Mouse (Mus musculus): Measurements from ENCODE around the gene Susd5. TPM values are rescaled to one million over a fixed set of nuclear protein-coding genes. Genes with fewer than 3 reads are reported as not detected.

Susd5 gene
- total RNA-seq (2021): 1 to 10 TPM; 2.4 to 3.3 TPM
- long read RNA-seq, experiment 1, full-length matches to known transcripts: 3 of 4 reads
- long read RNA-seq, experiment 1, partial matches to known transcripts: 0 of 4 reads
- long read RNA-seq, experiment 1, other reads (novel, unspliced or antisense): 1 of 4 reads
- long read RNA-seq, experiment 2, full-length matches to known transcripts: 5 of 5 reads
- long read RNA-seq, experiment 2, partial matches to known transcripts: 0 of 5 reads
- long read RNA-seq, experiment 2, other reads (novel, unspliced or antisense): 0 of 5 reads

- intact Hi-C loops (cut with DNase I; ENCODE audit: low total_unique reads): no loop called here
- no peak for DNase-seq
Measured at GRCm38 (mm10) chr9:114057090-114057796, at the start of gene Susd5. Susd5 (plus strand) TSS chr9:114057140.

DNA sequence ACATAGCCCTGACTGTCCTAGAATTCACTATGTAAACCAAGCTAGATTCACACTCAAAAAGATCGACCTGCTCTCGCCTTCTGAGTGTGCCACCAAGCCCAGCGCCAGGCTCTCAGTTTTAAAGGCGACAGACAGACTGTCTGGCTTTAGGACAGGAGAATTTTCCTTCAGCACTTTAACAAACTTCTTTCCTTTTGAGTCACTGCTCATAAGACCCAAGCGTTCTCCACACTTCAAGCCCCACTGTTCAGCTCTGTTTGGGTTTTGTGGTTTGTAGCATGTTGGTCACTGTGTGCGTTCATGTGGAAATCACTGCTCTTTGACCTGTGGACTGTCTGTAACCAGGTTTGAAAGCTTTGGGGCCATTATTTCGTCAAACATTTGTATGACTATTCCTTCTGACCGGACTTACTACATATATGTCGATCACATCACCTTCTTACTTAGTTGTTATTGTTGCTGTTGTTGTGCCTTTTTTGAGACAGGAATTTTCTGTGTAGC lies 49.0 kb upstream of the Susd5 start:
- intact Hi-C loops (cut with DNase I; ENCODE audit: low total_unique reads): no loop called here
- DNase-seq: no peak

GRCm38 (mm10) chr9:114009526-114009925 lies 47.4 kb upstream of the Susd5 start:
- intact Hi-C loops (cut with DNase I; ENCODE audit: low total_unique reads): no loop called here
- DNase-seq: no peak

- intact Hi-C loops (cut with DNase I; ENCODE audit: low total_unique reads): no loop called here
- no peak for DNase-seq
Measured at GRCm38 (mm10) chr9:114011203-114011602, 45.7 kb upstream of the Susd5 start.

DNA sequence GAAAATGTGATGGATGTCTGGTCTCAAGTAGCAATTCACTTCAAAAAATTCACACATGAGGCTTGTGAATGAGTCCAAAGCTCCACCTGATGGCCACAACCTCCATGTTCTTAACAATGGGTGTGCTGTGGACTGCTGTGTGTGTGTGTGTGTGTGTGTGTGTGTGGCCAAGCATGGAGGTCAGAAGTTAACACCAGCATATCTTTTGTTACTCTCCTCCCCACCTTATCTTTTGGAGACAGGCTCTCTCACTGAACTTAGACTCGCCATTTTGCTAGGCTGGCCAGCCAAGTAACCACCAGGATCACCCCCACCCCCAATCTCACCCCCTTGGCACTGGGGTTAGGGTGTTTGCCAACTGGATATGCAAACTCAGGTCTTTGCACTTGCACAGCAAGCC lies 42.9 kb upstream of the Susd5 start:
- no peak for DNase-seq
- intact Hi-C loops (cut with DNase I; ENCODE audit: low total_unique reads): no loop called here

- DNase-seq: no peak
- intact Hi-C loops (cut with DNase I; ENCODE audit: low total_unique reads): no loop called here
Measured at GRCm38 (mm10) chr9:114015724-114016123, 41.2 kb upstream of the Susd5 start.

DNA sequence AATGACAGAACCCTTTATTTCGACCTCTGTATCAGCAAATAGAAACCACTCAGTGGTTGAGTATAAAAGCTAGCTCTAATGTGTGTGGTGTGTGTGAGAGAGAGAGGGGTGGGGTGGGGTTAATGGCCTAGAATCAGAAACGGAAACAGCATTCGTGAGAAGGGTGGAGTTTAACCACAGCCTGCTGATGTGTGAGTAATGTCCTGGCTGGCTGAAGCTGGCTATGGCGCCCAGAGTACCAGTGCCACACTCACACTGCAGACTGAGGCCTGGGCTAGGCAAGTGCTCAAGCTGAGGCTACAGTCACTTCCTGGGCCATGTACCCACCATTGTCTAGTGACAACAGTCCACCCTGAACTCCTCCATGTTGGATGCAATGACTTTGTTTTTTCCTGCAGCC lies 40.5 kb upstream of the Susd5 start:
- DNase-seq: no peak
- intact Hi-C loops (cut with DNase I; ENCODE audit: low total_unique reads): no loop called here

DNA sequence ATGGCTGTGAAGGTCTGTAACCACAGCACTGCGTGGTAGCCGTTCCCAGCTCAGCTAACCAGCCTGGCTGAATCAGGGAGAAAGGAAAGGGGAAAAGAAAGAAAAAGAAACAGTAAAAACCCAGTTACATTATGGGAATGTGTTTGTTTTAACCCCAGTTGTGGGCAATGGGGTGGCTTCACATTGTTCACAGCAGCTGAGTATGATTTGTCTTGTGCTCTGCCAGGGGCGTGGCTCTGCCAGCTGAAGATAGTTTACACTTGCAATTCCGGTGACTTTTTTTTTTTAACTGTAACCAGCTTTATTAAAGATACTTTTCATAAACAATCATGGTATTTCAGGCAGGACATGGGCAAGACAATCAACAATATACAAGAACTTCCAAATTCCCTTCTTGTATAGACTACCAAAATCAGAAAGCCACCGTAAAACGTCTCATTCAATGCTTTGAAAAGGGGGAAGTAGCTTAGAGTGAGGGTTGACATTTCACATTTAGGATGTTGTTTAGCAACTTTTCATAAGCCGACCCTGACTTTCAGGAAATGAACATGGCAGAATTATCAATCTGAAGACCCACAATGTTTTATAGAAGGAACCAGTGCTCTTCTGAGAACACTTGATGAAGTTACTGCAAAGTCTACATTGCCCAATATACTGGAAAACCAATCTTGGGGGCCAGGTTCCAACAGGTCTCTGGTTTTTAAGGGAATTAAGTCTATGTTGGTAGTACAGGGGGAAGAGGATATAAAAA lies 37.8 kb upstream of the Susd5 start:
- DNase-seq: no peak
- intact Hi-C loops (cut with DNase I; ENCODE audit: low total_unique reads): no loop called here

- DNase-seq: no peak
- intact Hi-C loops (cut with DNase I; ENCODE audit: low total_unique reads): no loop called here
Measured at GRCm38 (mm10) chr9:114022141-114022540, 34.8 kb upstream of the Susd5 start.

DNA sequence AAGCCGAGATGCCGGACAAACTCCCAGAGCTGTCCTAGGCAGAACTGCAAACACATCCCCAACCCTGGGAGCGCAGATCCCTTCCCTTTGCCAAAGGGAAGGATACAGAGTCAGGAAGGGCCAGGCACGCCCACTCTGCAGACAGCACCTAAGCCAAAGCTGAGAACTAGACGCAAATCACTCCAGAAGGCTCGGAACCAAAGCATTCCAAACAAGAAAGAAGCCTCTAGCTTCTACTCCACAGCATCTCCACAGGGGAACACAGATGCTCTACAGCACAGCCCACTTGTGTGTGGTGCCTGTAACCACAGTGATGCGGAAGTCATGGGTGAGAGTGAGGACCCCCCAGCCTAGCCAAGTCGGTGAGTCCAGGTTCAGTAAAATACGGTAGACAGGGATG lies 31.8 kb upstream of the Susd5 start:
- DNase-seq: peak; percentile 23
- intact Hi-C loops (cut with DNase I; ENCODE audit: low total_unique reads): no loop called here

GRCm38 (mm10) chr9:114025846-114026245 lies 31.1 kb upstream of the Susd5 start:
- intact Hi-C loops (cut with DNase I; ENCODE audit: low total_unique reads): no loop called here
- DNase-seq: no peak

DNA sequence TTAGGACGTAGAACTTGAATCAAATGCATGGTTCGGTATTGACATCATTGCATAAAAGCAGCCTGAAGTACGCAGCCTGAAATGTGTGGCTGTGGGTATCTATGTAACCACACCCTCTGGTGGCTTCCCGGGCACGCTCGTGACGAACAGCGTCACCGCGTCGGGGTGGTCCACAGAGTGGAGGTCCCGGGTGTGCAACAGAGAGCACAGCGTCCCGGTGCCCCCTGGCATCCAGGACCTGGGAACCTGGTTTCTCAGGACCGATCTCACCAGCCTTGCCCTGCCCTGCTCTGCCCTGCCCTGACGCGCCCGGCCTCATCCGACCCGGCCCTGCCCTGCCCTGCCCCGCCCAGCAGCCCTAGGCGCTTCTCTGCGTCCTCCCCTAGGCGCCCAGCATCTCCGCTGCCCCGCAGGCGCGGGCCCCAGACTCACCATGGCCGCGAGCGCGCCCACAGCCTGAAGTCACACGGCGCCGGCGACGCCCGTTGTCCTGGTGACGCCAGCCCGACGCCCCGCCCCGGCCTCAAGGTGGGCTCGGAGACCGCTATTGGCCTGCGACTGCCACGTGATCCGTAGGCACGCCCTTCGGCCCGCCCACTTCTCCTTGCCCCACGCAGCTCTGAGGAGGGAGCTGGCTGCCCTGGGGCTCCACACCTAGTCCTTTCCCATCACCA lies 30.5 kb upstream of the Susd5 start:
- intact Hi-C loops (cut with DNase I; ENCODE audit: low total_unique reads): no loop called here
- DNase-seq: peak; percentile 70

- intact Hi-C loops (cut with DNase I; ENCODE audit: low total_unique reads): no loop called here
- DNase-seq: no peak
Measured at GRCm38 (mm10) chr9:114040945-114041344, 16.0 kb upstream of the Susd5 start.

DNA sequence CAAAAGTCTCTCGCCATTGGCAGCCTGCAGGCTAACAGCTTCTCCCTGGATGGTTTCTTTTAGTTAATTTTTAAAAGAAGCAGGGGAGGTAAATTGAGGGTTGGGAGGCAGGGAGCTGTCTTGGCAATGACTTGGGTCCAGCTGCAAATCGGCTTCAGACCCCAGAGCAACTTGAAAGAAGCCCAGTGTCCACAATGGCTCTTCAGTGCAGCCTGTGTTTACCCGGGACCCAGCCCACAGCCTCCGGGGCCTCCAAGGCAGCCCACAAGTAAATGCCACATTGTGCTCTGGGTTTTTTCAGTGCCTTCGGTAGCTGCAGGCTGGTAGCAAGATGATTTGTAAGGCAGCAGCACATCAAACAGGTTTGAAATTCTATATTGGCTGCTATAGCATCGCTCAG lies 14.4 kb upstream of the Susd5 start:
- intact Hi-C loops (cut with DNase I; ENCODE audit: low total_unique reads): no loop called here
- DNase-seq: no peak

- intact Hi-C loops (cut with DNase I; ENCODE audit: low total_unique reads): no loop called here
- DNase-seq: no peak
Measured at GRCm38 (mm10) chr9:114044446-114044845, 12.5 kb upstream of the Susd5 start.

DNA sequence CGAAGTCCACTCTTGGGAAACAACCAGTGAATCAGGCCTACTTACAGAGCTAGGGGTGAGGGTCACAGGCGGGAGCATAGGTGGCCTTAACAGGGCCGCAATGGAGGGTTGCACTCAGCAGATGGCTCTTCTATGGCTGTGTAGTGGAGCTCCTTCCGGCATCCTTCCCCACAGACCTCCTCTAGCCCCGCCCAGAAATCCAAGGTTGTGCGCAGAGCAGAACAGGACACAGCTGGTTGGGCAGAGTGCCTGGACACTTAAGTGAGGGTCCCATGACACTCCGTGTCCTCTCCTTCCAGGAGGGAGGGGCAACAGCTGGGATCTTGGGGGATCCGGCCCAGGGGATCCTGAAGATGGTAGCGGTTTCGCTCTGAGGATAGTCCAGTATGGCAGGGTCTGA lies 10.9 kb upstream of the Susd5 start, which contains the start of gene Fbxl2:
Fbxl2 (minus strand) TSS at position 164 of the 400 bp plus-strand sequence.
- intact Hi-C loops (cut with DNase I; ENCODE audit: low total_unique reads): no loop called here
- DNase-seq: peak; percentile 67

GRCm38 (mm10) chr9:114046676-114047075 lies 10.3 kb upstream of the Susd5 start:
- intact Hi-C loops (cut with DNase I; ENCODE audit: low total_unique reads): no loop called here
- DNase-seq: no peak

DNA sequence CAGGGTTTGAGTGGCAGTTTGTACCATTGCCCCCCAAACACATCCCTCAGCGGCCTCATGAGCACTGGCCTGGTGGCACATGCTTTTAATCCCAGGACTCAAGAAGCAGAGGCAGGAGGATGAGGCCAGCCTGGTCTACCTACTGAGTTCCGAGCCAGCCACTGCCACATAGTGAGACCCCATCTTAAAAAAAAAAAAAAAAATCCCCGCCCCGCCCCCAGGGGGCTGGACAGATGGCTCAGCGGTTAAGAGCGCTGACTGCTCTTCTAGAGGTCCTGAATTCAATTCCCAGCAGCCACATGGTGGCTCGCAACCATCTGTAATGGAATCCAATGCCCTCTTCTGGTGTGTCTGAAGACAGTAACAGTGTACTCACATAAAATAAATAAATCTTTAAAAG lies 6.8 kb upstream of the Susd5 start:
- intact Hi-C loops (cut with DNase I; ENCODE audit: low total_unique reads): no loop called here
- no peak for DNase-seq

DNA sequence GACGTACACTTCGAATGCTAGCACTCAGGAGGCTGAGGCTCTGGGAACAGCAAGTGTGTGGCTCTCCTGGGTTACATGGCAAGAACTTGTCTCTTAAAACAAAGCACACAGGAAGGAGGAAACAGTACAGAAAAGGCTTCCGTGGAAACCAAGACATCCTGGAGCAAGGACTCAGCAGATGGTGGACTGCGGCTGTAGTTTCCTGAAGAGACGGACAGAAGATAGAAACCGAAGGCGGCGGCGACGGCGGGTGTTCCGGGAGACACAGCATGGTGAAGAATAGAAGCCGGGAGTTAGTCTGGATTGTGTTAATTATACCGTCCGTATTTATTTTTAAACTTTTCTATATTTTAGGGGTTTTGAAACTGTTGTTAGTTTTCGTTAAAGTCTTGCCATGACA lies 6.2 kb upstream of the Susd5 start:
- intact Hi-C loops (cut with DNase I; ENCODE audit: low total_unique reads): no loop called here
- no peak for DNase-seq

DNA sequence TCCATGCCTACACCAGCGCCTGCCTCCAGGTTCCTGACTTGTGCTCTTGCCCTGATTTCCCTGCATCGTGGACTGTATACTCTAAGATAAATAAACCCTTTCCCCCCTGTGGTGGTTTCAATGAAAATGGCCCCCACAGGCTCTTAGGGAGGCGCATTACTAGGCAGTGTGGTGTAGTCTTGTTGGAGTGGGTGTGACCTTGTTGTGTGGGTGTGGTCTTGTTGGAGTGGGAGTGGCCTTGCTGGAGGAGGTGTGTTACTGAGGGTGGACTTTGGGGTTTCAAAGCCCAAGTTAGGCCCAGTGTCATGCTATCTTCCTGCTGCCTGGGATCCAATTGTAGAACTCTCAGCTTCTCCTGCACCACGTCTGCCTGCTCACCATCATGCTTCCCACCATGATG lies 4.9 kb upstream of the Susd5 start:
- intact Hi-C loops (cut with DNase I; ENCODE audit: low total_unique reads): no loop called here
- DNase-seq: no peak

Measured in gastrocnemius, postnatal 14 days (tissue).